Mouse (Mus musculus): ENCODE results near the gene Mcpt2.
A peak's percentile ranks its signal among the peaks of the same experiment; 100 is the strongest.
"Not testable (repeated sequence)": the region's sequence is repeated elsewhere in the genome, so short reads cannot be mapped to it uniquely, and the experiment has no call there.

Mcpt2 gene

GRCm38 (mm10) chr14:56041792-56042191 is at the start of gene Mcpt2:
Gene Mcpt2, plus strand, starts transcription at chr14:56042041.
- not testable (repeated sequence) for DNase-seq

DNA sequence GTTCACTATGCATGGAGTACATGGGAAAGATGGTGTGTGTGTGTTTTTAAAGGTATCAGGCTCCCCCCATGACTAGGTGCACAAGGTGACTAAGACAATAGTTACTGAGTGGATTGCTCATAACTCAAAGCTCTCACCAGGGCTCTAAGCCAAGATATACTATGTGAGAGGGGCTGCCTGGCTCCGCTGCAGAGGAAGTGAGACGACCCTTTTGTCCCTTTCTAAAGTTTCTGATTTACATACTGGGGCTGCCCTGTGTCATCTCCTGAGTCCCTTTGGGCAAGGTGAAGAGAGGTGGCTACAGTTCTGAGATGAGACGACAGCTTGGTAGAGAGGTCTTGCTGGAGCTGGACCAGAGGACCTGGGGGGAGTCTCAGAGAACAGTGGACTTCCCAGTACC is 28.7 kb upstream of the Mcpt2 start:
- DNase-seq, result peak; percentile 59

DNA sequence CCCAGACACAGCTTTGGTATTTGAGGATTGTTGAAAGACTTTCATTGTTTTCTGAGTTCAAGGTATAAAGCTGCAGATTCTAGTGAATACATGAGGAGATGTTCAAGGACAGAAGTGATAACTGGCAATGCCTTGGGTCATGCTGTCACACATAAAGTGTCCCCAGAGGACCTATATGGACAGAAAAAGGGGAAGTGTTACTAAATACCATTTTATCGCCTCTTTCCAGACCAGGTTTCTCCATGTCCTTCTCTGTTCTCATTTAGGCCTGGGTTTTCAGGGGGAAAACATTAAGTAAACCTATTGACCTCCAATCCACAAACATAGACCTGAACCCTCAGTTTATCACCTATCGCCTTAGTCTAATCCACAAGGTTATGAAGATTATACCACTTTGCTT is 27.9 kb upstream of the Mcpt2 start:
- peak; percentile 12 for DNase-seq

DNA sequence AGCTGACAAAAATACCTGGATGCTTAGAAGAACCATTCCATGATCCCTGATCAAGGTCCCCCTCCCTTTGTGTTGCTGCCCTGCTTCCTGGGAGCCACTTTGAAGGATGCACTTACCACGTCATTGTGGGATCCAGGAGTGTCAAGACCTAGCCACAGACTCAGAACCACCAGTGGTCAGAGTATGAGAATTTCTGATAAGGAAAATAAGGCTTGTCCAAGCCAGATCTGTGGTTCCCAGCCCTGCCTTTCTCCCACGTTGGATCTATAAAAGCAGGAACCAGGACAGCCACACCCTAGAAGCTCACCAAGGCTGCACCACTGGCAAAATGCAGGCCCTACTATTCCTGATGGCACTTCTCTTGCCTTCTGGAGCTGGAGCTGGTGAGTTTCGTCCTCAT is 24.2 kb upstream of the Mcpt2 start, which contains the start of gene Mcpt1:
Gene Mcpt1, plus strand, starts transcription at position 301 of the 400 bp plus-strand sequence.
- peak; percentile 76 for DNase-seq

GRCm38 (mm10) chr14:56019446-56019845 is 22.4 kb upstream of the Mcpt2 start:
- DNase-seq, result peak; percentile 25

DNA sequence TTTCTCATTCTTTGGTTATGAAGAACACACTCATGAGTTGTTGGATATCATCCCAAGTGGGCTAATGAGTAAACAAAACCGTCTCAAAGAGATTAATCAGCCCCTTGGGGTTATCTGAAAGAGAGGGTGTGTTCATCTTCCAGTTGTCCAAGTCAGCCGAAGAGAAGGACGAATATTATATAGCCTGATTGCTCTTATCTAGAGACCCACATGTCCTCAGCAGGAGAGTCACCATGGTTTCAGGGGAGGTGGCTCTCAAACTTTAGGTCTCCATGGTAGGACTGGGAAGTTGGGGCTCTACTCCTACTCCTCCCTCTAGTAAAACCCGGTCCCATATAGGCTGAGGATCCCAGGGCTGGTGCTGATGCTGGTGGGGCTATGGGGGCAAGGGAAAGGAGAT is 20.5 kb upstream of the Mcpt2 start:
- peak; percentile 7 for DNase-seq

DNA sequence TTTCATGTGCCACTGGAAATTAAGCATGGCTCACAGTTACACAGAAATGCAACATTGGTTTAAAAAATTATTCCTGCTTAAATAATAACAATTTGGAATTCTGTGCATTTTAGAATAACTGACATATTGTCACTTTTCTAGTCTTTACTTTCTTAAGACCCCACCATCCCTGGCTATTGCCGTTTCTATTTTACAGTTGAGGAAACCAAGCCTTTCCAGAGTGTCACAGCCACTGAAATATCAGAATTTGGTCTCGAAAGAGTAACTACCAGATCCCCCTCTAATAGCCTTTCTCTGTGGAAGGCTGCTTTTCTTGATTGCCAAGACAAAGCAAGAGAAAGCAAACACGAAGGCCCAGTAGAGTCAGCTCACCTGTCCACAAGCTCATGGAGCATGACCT is 11.4 kb upstream of the Mcpt2 start, which contains the start of gene Mcpt9:
Gene Mcpt9, minus strand, starts transcription at position 101 of the 400 bp plus-strand sequence.
- not testable (repeated sequence) for DNase-seq

DNA sequence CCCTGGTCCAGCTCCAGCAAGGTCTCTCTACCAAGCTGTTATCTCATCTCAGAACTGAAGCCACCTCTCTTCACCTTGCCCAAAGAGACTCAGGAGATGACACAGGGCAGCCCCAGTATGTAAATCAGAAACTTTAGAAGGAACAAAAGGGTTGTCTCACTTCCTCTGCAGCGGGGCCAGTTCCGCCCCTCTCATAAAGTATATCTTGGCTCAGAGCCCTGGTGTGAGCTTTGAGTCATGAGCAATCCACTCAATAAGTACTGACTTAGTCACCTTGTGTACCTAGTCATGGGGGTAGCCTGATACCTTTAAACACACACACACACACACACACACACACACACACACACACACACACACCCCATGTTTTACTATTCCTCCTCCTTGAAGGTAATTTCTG is 7.4 kb upstream of the Mcpt2 start:
- no peak for DNase-seq

DNA sequence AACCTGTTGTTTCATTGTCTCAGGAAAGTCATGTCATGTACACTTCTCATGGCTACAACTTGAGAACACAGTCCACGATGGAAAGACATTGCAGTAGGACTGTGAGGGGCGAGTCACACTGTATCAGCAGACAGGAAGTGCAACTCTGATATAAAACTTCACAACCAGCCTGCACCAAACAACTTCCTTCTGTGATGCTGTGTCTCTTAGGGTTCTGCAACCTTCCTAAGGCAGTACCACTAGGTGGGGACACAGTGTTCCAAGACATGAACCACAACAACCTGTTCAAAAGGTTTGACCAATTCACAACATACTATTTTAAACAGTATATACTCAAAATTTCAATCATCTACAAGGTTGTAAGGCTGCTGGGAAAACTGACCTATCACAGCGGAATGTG is 13.6 kb downstream of the Mcpt2 start:
- no peak for DNase-seq

GRCm38 (mm10) chr14:56057722-56058121 is 15.9 kb downstream of the Mcpt2 start:
- no peak for DNase-seq

- not testable (repeated sequence) for DNase-seq
Measured at GRCm38 (mm10) chr14:56062213-56062612, 20.4 kb downstream of the Mcpt2 start, which contains the start of gene Mcpt4. Gene Mcpt4, minus strand, starts transcription at chr14:56062313.

- peak; percentile 36 for DNase-seq
Measured at GRCm38 (mm10) chr14:56082016-56082415, 40.2 kb downstream of the Mcpt2 start.

DNA sequence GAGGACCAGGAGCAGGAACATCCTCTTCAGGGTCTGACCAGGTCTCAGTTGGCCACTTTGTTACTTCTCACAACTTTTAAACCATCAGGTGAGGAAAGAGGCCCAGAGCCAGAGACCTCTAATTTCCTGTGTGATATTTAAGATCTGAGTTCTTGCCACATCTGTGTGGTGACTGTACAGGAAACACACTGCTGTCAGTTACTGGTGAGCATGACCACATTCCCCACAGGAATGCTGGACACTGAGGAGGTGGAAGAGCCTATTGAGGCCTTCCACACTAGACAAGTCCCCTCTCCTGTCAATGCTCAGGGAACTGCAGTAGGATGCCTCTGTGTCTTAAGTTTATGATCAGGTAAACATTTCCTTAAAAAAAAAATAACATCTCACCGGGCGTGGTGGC is 43.3 kb downstream of the Mcpt2 start, which contains the start of gene Mcpt8:
Gene Mcpt8, minus strand, starts transcription at position 107 of the 400 bp plus-strand sequence.
- DNase-seq, result peak; percentile 71

GRCm38 (mm10) chr14:56086711-56087110 is 44.9 kb downstream of the Mcpt2 start:
- peak; percentile 68 for DNase-seq

- peak; percentile 49 for DNase-seq
Measured at GRCm38 (mm10) chr14:56093353-56093752, 51.5 kb downstream of the Mcpt2 start.
